14 mouse cellular contexts compared by ENCODE assay signal in the genomic region with DNA sequence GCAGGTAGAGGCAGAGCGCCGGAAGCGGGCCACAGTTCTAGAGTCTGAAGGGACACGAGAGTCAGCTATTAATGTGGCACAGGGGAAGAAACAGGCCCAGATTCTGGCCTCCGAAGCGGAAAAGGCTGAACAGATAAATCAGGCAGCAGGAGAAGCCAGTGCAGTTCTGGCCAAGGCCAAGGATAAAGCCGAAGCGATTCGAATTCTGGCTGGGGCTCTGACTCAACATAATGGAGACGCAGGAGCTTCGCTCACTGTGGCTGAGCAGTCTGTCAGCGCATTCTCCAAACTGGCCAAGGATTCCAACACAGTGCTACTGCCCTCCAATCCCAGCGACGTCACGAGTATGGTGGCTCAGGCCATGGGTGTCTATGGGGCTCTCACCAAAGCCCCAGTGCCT. TPM values are rescaled to one million over a fixed set of nuclear protein-coding genes. Genes with fewer than 3 reads are reported as not detected.
DNase-seq lines count a peak whose midpoint lies in the region; ATAC-seq and TF ChIP-seq lines count a peak whose summit lies in the region.
"Had no signal": no experiment of that assay in that cellular context is flagged by ENCODE, and none has a peak within 500 bp of the region (broad histone marks: within the 10 kb centered on the region; RNA-seq: fewer than 3 reads in every experiment).

No protein-coding gene starts in this region.

- H3K9ac ChIP-seq in intestine, embryonic 16.5 days (ENCODE audit: low read depth, low read length) = no peak overlapping the region
- H3K9ac ChIP-seq in intestine, postnatal 0 days (ENCODE audit: low read depth, low read length) = no peak overlapping the region
- H3K9ac ChIP-seq: embryonic facial prominence, embryonic 13.5 days; heart, embryonic 13.5 days; hindbrain, embryonic 14.5 days; limb, embryonic 13.5 days; liver, embryonic 15.5 days had no signal

- 0 out of 2 replicates have a peak, but pooled peaks have one; percentile 16 for ATAC-seq in intestine, embryonic 16.5 days
- no peak for ATAC-seq in intestine, postnatal 0 days

- H3K4me2 ChIP-seq in intestine, embryonic 16.5 days (ENCODE audit: low read depth, low read length) = no peak overlapping the region
- no peak overlapping the region for H3K4me2 ChIP-seq in intestine, postnatal 0 days (replicated peaks; ENCODE audit: low read depth)
- H3K4me2 ChIP-seq: embryonic facial prominence, embryonic 13.5 days; heart, embryonic 13.5 days; hindbrain, embryonic 14.5 days; limb, embryonic 13.5 days; liver, embryonic 15.5 days had no signal

- no peak for TF ChIP-seq CTCF in intestine, postnatal 0 days (IDR thresholded peaks at IDR 0.05; ENCODE audit: low read depth)
- TF ChIP-seq CTCF in E14TG2a.4 (conservative IDR thresholded peaks at IDR 0.05; ENCODE audit: low read length) = no peak

- H3K4me1 ChIP-seq in intestine, embryonic 16.5 days (ENCODE audit: control insufficient read depth, insufficient read depth, low read length) = no peaks in the 10 kb centered on the region
- no peaks in the 10 kb centered on the region for H3K4me1 ChIP-seq in intestine, postnatal 0 days (replicated peaks; ENCODE audit: control insufficient read depth, insufficient read depth, low read length)
- peaks cover 12% of the 10 kb centered on the region for H3K4me1 ChIP-seq in E14TG2a.4 (replicated peaks; ENCODE audit: low read depth, low read length)
- H3K4me1 ChIP-seq: embryonic facial prominence, embryonic 13.5 days; heart, embryonic 13.5 days; limb, embryonic 13.5 days; liver, embryonic 15.5 days had no signal

- H3K9me3 ChIP-seq in intestine, embryonic 16.5 days (ENCODE audit: control insufficient read depth, low read length) = peaks cover 6% of the 10 kb centered on the region; the same call in 1 of the 2 replicates
- no peaks in the 10 kb centered on the region for H3K9me3 ChIP-seq in intestine, postnatal 0 days (ENCODE audit: control insufficient read depth)
- peaks cover 12% of the 10 kb centered on the region for H3K9me3 ChIP-seq in E14TG2a.4 (ENCODE audit: low read length)
- H3K9me3 ChIP-seq: embryonic facial prominence, embryonic 13.5 days; heart, embryonic 13.5 days; liver, embryonic 15.5 days had no signal

- 92% methylated on average over 15 of the region's 15 CpGs for WGBS in intestine, embryonic 16.5 days
- 93% methylated on average over 15 of the region's 15 CpGs for WGBS in intestine, postnatal 0 days

- no peaks in the 10 kb centered on the region for H3K36me3 ChIP-seq in intestine, embryonic 16.5 days (ENCODE audit: control insufficient read depth, insufficient read depth, low read length)
- H3K36me3 ChIP-seq in intestine, postnatal 0 days (ENCODE audit: control insufficient read depth, insufficient read depth) = no peaks in the 10 kb centered on the region
- no peaks in the 10 kb centered on the region for H3K36me3 ChIP-seq in E14TG2a.4 (ENCODE audit: insufficient read depth, low read length)
- H3K36me3 ChIP-seq: embryonic facial prominence, embryonic 13.5 days; G1E; heart, embryonic 13.5 days; limb, embryonic 13.5 days; liver, embryonic 15.5 days had no signal

- H3K4me3 ChIP-seq in intestine, embryonic 16.5 days (ENCODE audit: low read length) = no peak overlapping the region
- no peak overlapping the region for H3K4me3 ChIP-seq in intestine, postnatal 0 days (ENCODE audit: low read depth, low read length)
- peak overlapping the region; percentile 55 for H3K4me3 ChIP-seq in E14TG2a.4 (replicated peaks; ENCODE audit: low read length)
- H3K4me3 ChIP-seq: embryonic facial prominence, embryonic 13.5 days; heart, embryonic 13.5 days; limb, embryonic 13.5 days; liver, embryonic 15.5 days had no signal

- DNase-seq in cerebellum, adult 11 months = peak; percentile 0
- DNase-seq in cerebellum, adult 8-10 months = no peak
- DNase-seq in adrenal gland, adult 8-10 months = peak; percentile 80
- DNase-seq in right cerebral cortex, postnatal 10 days (ENCODE audit: low spot score in 2 of 2) = no peak
- no peak for DNase-seq in layer of hippocampus, adult 9-11 months

- H3K27ac ChIP-seq in intestine, embryonic 16.5 days (ENCODE audit: low read length) = no peak overlapping the region
- H3K27ac ChIP-seq in intestine, postnatal 0 days (ENCODE audit: low read depth, low read length) = no peak overlapping the region
- H3K27ac ChIP-seq: embryonic facial prominence, embryonic 13.5 days; heart, embryonic 13.5 days; hindbrain, embryonic 14.5 days; limb, embryonic 13.5 days; liver, embryonic 15.5 days had no signal

- H3K27me3 ChIP-seq in intestine, embryonic 16.5 days (replicated peaks; ENCODE audit: control insufficient read depth, insufficient read depth, low read length) = no peaks in the 10 kb centered on the region
- no peaks in the 10 kb centered on the region for H3K27me3 ChIP-seq in intestine, postnatal 0 days (replicated peaks; ENCODE audit: control insufficient read depth, insufficient read depth, low read length)
- H3K27me3 ChIP-seq in E14TG2a.4 (ENCODE audit: insufficient read depth, low read length) = no peaks in the 10 kb centered on the region
- H3K27me3 ChIP-seq: embryonic facial prominence, embryonic 13.5 days; heart, embryonic 13.5 days; limb, embryonic 13.5 days; liver, embryonic 15.5 days had no signal

RNA-seq across cellular contexts. Expression of gene Zfp825, which starts 40.3 kb away (rescaled TPM):
- 12.8 and 15.2 TPM in 2 replicates for polyA plus RNA-seq in intestine, embryonic 16.5 days (2015; fragmentation: Nextera tagmentation; extraction: Ambion mirVana)
- 8.1 and 9.3 TPM in 2 replicates for polyA plus RNA-seq in intestine, postnatal 0 days (2015; fragmentation: Nextera tagmentation; extraction: Ambion mirVana)
- total RNA-seq in adrenal gland, adult 8-10 months (2022) = 10 to 100 TPM; 10.9 to 14.6 (median 13.9) TPM

Comparison
In these comparisons a context has a peak if more than half of its experiments do, and no peak if none do; other contexts are left out.
1. DNase-seq: peak in cerebellum, adult 11 months (single experiment) and adrenal gland, adult 8-10 months (single experiment); none in cerebellum, adult 8-10 months (single experiment), right cerebral cortex, postnatal 10 days (0 of 2) and layer of hippocampus, adult 9-11 months (single experiment).